Mouse (Mus musculus): ENCODE data around the gene Calhm1. TPM values are rescaled to one million over a fixed set of nuclear protein-coding genes. Genes with fewer than 3 reads are reported as not detected.

The Calhm1 gene
- polyA plus RNA-seq, 1 experiment = not detected

DNA sequence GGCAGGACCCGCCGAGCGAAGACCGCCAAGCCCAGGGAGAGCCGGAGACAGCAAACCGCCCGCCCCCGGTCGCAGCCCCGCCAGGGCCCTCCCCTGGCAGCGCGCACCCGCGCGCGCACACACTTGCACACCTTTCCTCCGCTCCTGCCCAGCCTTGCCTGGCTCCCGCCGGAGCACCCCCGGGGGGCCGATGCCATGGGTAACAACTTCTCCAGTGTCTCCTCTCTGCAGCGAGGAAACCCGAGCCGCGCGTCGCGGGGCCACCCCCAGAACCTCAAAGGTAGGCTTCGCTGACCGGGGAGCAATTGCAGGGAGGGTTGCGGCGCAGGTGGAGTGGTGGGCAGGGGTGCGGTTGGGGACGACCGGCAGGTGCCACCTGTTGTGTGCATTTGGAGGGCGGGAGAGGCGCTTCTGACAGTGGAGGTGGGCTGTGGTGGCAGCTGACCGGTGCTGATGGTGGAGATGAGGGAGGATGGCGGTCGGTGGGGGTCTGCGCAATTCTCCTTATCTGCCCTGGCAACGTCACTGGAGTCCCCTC, 35.3 kb upstream of the Calhm1 start:
- H3K36me3 ChIP-seq (ENCODE audit: control insufficient read depth, insufficient read depth, low read length) = no peaks in the 10 kb centered on the region
- no peak overlapping the region for H3K27ac ChIP-seq (ENCODE audit: control insufficient read depth, insufficient read depth, low read depth, low read length)
- peak overlapping the region; percentile 72 for H3K4me3 ChIP-seq (ENCODE audit: control insufficient read depth, low read depth, low read length)
- no peaks in the 10 kb centered on the region for H3K27me3 ChIP-seq (ENCODE audit: control insufficient read depth, insufficient read depth, low read length)
- TF ChIP-seq POLR2A (IDR thresholded peaks at IDR 0.05; ENCODE audit: control insufficient read depth, low read depth, low read length) (no peak), CTCF (IDR thresholded peaks at IDR 0.05; ENCODE audit: control insufficient read depth, insufficient read depth, insufficient replicate concordance, low read depth, low read length) (no peak)
- H3K4me1 ChIP-seq (ENCODE audit: control insufficient read depth, insufficient read depth, low read length) = peaks cover 9% of the 10 kb centered on the region

DNA sequence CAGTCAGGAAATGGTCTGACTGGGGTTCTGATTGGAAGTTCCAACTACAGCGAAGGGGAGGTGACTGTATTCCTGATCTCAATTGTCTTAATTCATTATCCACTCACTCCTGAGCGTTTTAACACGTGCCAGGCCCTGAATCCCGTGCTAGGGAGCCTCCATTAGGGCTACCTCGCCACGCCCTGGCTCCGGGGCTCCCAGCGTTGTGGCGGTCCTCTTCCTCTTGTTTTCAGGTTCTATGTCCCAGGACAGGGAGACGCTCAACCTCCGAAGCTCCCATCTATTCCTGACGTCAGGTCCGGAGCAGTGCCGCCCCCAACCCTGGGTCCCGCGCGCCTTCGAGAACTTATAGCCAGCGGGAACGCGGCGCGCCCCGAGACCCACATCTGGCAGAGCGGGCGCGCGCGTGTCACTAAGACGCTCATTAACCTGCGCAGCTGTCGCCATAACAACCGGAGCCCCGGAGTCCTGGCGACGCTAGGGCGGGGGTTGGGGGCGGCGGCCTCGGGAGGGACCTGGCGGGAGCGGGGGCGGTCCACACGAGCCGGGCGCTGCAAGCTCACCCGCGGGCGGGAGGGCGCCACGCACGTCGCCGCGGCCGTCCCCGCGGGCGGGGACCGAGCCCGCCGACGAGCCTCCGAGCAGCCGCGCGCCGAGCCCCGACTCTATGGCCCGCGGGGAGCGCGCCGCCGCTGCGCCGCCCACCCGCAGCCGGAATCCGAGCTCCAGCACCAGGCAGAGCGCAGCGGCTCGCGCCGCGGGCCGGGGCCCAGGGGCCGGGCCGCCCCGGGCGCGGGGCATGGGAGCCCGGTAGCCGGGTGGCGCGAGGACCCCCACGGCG, 34.6 kb upstream of the Calhm1 start, which contains the start of gene Neurl1a:
TSS of gene Neurl1a (plus strand) at position 390 of the 841 bp plus-strand sequence.
- Histone ChIP-seq H3K27ac (ENCODE audit: control insufficient read depth, insufficient read depth, low read depth, low read length) (no peak within 1 kb of the TSS), H3K4me3 (ENCODE audit: control insufficient read depth, low read depth, low read length) (peak within 1 kb of the TSS; percentile 72), H3K27me3 (ENCODE audit: control insufficient read depth, insufficient read depth, low read length) (no peaks in the 10 kb centered on the region), H3K4me1 (ENCODE audit: control insufficient read depth, insufficient read depth, low read length) (peaks cover 9% of the 10 kb centered on the region), H3K36me3 (ENCODE audit: control insufficient read depth, insufficient read depth, low read length) (no peaks in the 10 kb centered on the region)
- TF ChIP-seq CTCF (IDR thresholded peaks at IDR 0.05; ENCODE audit: control insufficient read depth, insufficient read depth, insufficient replicate concordance, low read depth, low read length) (no peak), POLR2A (IDR thresholded peaks at IDR 0.05; ENCODE audit: control insufficient read depth, low read depth, low read length) (no peak)

DNA sequence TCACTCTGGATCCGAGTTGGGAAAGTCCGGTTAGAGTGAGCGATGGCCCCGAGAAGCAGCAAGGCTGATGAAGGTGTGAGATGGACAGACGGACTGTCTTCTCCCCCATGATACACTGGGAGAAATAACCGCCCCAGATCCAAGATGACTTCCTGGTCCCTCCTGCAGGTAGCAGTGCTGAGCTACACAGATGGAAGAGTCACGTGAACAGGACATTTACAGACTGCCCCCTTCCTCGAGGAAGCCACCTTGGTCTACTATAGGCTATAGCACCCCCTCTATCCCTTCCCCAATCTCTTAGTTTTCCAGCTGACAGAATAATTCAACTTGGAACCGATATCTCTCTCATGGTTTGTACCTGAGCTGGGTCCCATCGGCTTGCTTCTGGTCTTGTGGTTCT, 33.9 kb upstream of the Calhm1 start:
- TF ChIP-seq CTCF (IDR thresholded peaks at IDR 0.05; ENCODE audit: control insufficient read depth, insufficient read depth, insufficient replicate concordance, low read depth, low read length) = no peak
- no peak for TF ChIP-seq POLR2A (IDR thresholded peaks at IDR 0.05; ENCODE audit: control insufficient read depth, low read depth, low read length)
- Histone ChIP-seq H3K27me3 (ENCODE audit: control insufficient read depth, insufficient read depth, low read length) (no peaks in the 10 kb centered on the region), H3K27ac (ENCODE audit: control insufficient read depth, insufficient read depth, low read depth, low read length) (no peak overlapping the region), H3K4me1 (ENCODE audit: control insufficient read depth, insufficient read depth, low read length) (peaks cover 9% of the 10 kb centered on the region), H3K4me3 (ENCODE audit: control insufficient read depth, low read depth, low read length) (peak overlapping the region; percentile 72), H3K36me3 (ENCODE audit: control insufficient read depth, insufficient read depth, low read length) (no peaks in the 10 kb centered on the region)

DNA sequence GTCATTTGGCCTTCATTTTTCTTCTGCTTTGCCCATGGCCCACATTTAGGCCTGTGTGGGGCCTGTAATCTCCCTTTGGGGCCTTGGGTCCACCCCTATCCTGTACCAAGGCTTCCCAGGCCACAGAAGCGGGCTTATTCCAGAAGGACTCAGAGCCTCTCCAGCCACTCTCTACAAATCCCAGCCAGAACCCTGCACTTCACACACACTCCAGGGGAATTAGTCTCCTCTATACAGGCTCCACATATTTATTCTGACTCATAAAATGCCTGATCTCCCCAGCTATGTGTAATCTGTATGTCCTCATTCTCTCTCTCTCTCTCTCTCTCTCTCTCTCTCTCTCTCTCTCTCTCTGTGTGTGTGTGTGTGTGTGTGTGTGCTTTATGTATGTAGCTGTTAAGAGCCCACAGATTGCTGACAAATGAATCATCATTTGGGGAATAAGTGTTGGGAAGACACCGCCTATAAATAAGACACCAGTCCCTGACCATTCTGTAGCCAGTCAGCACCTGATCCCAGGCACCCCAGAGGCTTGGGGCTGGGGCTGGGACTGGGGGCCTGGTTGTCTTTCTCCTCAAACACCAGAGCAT, 33.0 kb upstream of the Calhm1 start:
- H3K27ac ChIP-seq (ENCODE audit: control insufficient read depth, insufficient read depth, low read depth, low read length) = no peak overlapping the region
- no peaks in the 10 kb centered on the region for H3K27me3 ChIP-seq (ENCODE audit: control insufficient read depth, insufficient read depth, low read length)
- H3K4me3 ChIP-seq (ENCODE audit: control insufficient read depth, low read depth, low read length) = peak overlapping the region; percentile 72; the same call in 1 of the 2 replicates
- TF ChIP-seq POLR2A (IDR thresholded peaks at IDR 0.05; ENCODE audit: control insufficient read depth, low read depth, low read length) (no peak), CTCF (IDR thresholded peaks at IDR 0.05; ENCODE audit: control insufficient read depth, insufficient read depth, insufficient replicate concordance, low read depth, low read length) (no peak)
- peaks cover 9% of the 10 kb centered on the region for H3K4me1 ChIP-seq (ENCODE audit: control insufficient read depth, insufficient read depth, low read length)
- no peaks in the 10 kb centered on the region for H3K36me3 ChIP-seq (ENCODE audit: control insufficient read depth, insufficient read depth, low read length)

DNA sequence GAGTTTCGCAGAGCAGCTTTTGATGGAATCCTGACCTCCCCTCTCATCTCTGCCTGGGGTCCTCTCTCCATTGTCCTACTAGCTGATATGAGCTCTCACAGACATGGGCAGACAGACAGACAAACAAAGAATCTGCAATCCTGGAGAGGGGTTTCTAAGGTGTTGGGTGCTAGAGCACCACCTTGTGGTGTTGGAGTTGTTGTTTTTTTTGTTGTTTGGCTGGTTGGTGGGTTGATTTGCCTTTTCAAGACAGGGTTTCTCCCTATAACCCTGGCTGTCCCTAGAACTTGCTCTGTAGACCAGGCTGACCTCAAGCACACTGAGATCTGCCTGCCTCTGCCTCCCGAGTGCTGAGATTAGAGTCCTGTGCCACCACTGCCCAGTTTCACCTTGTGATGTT, 31.4 kb upstream of the Calhm1 start:
- peaks cover 9% of the 10 kb centered on the region for H3K4me1 ChIP-seq (ENCODE audit: control insufficient read depth, insufficient read depth, low read length)
- TF ChIP-seq POLR2A (IDR thresholded peaks at IDR 0.05; ENCODE audit: control insufficient read depth, low read depth, low read length) = no peak
- TF ChIP-seq CTCF (IDR thresholded peaks at IDR 0.05; ENCODE audit: control insufficient read depth, insufficient read depth, insufficient replicate concordance, low read depth, low read length) = no peak
- H3K36me3 ChIP-seq (ENCODE audit: control insufficient read depth, insufficient read depth, low read length) = no peaks in the 10 kb centered on the region
- no peak overlapping the region for H3K27ac ChIP-seq (ENCODE audit: control insufficient read depth, insufficient read depth, low read depth, low read length)
- no peaks in the 10 kb centered on the region for H3K27me3 ChIP-seq (ENCODE audit: control insufficient read depth, insufficient read depth, low read length)
- no peak overlapping the region for H3K4me3 ChIP-seq (ENCODE audit: control insufficient read depth, low read depth, low read length)

DNA sequence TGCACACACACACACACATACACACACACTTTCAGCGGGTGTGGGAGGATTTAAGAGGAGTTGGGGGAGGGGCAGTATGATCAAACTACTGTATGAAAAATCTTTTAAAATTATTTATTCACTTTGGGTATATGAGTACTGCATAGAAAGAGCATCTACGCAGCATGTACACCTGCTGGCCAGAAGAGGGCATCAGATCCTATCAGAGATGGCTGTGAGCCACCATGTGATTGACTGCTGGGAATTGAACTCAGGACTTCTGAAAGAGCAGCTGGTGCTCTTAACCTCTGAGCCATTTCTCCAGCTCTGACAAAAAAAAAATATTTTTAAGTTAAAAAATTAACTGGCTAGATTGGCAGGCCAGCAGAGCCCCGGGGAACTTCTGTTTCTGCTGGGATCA, 30.5 kb upstream of the Calhm1 start:
- no peak overlapping the region for H3K27ac ChIP-seq (ENCODE audit: control insufficient read depth, insufficient read depth, low read depth, low read length)
- no peak overlapping the region for H3K4me3 ChIP-seq (ENCODE audit: control insufficient read depth, low read depth, low read length)
- no peaks in the 10 kb centered on the region for H3K36me3 ChIP-seq (ENCODE audit: control insufficient read depth, insufficient read depth, low read length)
- peaks cover 9% of the 10 kb centered on the region for H3K4me1 ChIP-seq (ENCODE audit: control insufficient read depth, insufficient read depth, low read length)
- H3K27me3 ChIP-seq (ENCODE audit: control insufficient read depth, insufficient read depth, low read length) = no peaks in the 10 kb centered on the region
- no peak for TF ChIP-seq POLR2A (IDR thresholded peaks at IDR 0.05; ENCODE audit: control insufficient read depth, low read depth, low read length)
- no peak for TF ChIP-seq CTCF (IDR thresholded peaks at IDR 0.05; ENCODE audit: control insufficient read depth, insufficient read depth, insufficient replicate concordance, low read depth, low read length)

DNA sequence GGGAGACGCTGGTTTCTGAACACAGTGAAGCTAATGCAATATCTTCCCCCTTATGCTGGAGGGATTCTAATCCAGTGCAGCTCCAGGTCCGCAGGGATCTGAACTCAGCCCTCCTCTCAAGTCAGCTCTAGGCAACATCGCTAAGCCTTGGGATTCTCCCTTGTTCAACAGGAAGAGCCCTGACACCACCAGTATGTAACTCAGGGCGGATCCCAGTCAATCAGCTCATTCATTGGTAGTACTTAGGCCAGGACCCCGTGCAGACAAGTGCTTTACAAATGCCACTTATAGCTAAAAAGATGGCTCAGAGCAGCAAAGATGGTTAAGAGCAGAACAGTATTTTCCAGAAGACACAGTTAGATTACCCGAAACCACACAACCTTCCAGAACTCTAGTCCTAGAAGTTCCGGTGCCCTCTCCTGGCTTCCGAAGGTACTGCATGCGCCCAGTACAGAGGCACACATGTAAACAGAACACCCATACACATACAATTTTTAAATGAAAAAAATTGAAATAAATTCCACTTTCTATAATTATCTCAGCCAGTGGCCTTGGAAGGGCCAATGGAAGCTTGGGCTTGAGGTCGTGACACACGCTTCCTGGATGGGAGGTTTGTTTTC, 24.8 kb upstream of the Calhm1 start:
- TF ChIP-seq POLR2A (IDR thresholded peaks at IDR 0.05; ENCODE audit: control insufficient read depth, low read depth, low read length) (no peak), CTCF (IDR thresholded peaks at IDR 0.05; ENCODE audit: control insufficient read depth, insufficient read depth, insufficient replicate concordance, low read depth, low read length) (peak; percentile 82; the same call in 1 of the 2 replicates)
- Histone ChIP-seq H3K27me3 (ENCODE audit: control insufficient read depth, insufficient read depth, low read length) (no peaks in the 10 kb centered on the region), H3K4me1 (ENCODE audit: control insufficient read depth, insufficient read depth, low read length) (peaks cover 9% of the 10 kb centered on the region), H3K27ac (ENCODE audit: control insufficient read depth, insufficient read depth, low read depth, low read length) (no peak overlapping the region), H3K36me3 (ENCODE audit: control insufficient read depth, insufficient read depth, low read length) (no peaks in the 10 kb centered on the region), H3K4me3 (ENCODE audit: control insufficient read depth, low read depth, low read length) (peak overlapping the region; percentile 51)

All from testis, adult 2 months (tissue).